Comparison of ENCODE assay signal across 8 mouse cellular contexts in genomic region chr14:88469361-88469760, GRCm38 (mm10). TPM values are rescaled to one million over a fixed set of nuclear protein-coding genes. Genes with fewer than 3 reads are reported as not detected.
DNase-seq lines count a peak whose midpoint lies in the region; ATAC-seq and TF ChIP-seq lines count a peak whose summit lies in the region.

No protein-coding gene starts in this region.

- TF ChIP-seq POLR2A in olfactory bulb, adult 2 months (IDR thresholded peaks at IDR 0.05; ENCODE audit: insufficient read depth, low read depth, low read length) = no peak

- 1% methylated on average over 18 of the region's 18 CpGs for WGBS in forebrain, embryonic 13.5 days
- WGBS in limb, embryonic 12.5 days = 3% methylated on average over 18 of the region's 18 CpGs
- 9% methylated on average over 18 of the region's 18 CpGs for WGBS in olfactory bulb, adult 2 months

- no peak for TF ChIP-seq CTCF in C2C12 (IDR thresholded peaks at IDR 0.05; ENCODE audit: control insufficient read depth, insufficient read depth, insufficient read length)
- TF ChIP-seq CTCF in olfactory bulb, adult 2 months (IDR thresholded peaks at IDR 0.05; ENCODE audit: insufficient read depth, low read depth, low read length) = no peak

- H3K9me3 ChIP-seq in forebrain, embryonic 13.5 days (replicated peaks) = no peaks in the 10 kb centered on the region
- H3K9me3 ChIP-seq in limb, embryonic 12.5 days = no peaks in the 10 kb centered on the region

- peak overlapping the region; percentile 91 for H3K4me2 ChIP-seq in forebrain, embryonic 13.5 days
- H3K4me2 ChIP-seq in limb, embryonic 12.5 days = peak overlapping the region; percentile 78

- H3K79me2 ChIP-seq in C2C12 (ENCODE audit: control insufficient read depth, insufficient read depth) = no peaks in the 10 kb centered on the region

- no peaks in the 10 kb centered on the region for H3K27me3 ChIP-seq in C2C12 (ENCODE audit: control insufficient read depth, insufficient read depth, insufficient read length)
- peaks cover 17% of the 10 kb centered on the region for H3K27me3 ChIP-seq in forebrain, embryonic 13.5 days
- peaks cover 35% of the 10 kb centered on the region for H3K27me3 ChIP-seq in limb, embryonic 12.5 days

- H3K4me1 ChIP-seq in forebrain, embryonic 13.5 days = peaks cover 28% of the 10 kb centered on the region
- peaks cover 14% of the 10 kb centered on the region for H3K4me1 ChIP-seq in limb, embryonic 12.5 days (replicated peaks)
- H3K4me1 ChIP-seq in olfactory bulb, adult 2 months (ENCODE audit: control insufficient read depth, insufficient read depth, low read length) = peaks cover 5% of the 10 kb centered on the region; the same call in 1 of the 2 replicates

- no peak overlapping the region for H3K27ac ChIP-seq in forebrain, embryonic 13.5 days
- no peak overlapping the region for H3K27ac ChIP-seq in limb, embryonic 12.5 days
- peak overlapping the region; percentile 7; the same call in 1 of the 2 replicates for H3K27ac ChIP-seq in olfactory bulb, adult 2 months (ENCODE audit: insufficient read depth, low read depth, low read length)

- peak overlapping the region; percentile 10 for H3ac ChIP-seq in C2C12 (ENCODE audit: control insufficient read depth, insufficient read length, low read depth)

- H3K79me3 ChIP-seq in C2C12 (ENCODE audit: low read depth) = no peaks in the 10 kb centered on the region

- H3K4me3 ChIP-seq in C2C12 (ENCODE audit: insufficient read depth, poor library complexity, severe bottlenecking) = no peak overlapping the region
- peak overlapping the region; percentile 55 for H3K4me3 ChIP-seq in forebrain, embryonic 13.5 days
- H3K4me3 ChIP-seq in limb, embryonic 12.5 days (replicated peaks) = peak overlapping the region; percentile 44
- H3K4me3 ChIP-seq in olfactory bulb, adult 2 months (ENCODE audit: insufficient read depth, low read depth, low read length) = peak overlapping the region; percentile 49

- H3K9ac ChIP-seq in forebrain, embryonic 13.5 days = peak overlapping the region; percentile 5
- peak overlapping the region; percentile 50 for H3K9ac ChIP-seq in limb, embryonic 12.5 days (replicated peaks)

- peak; percentile 7 for DNase-seq in gastrocnemius, postnatal 10 days
- DNase-seq in gastrocnemius, adult 18-20 months (ENCODE audit: low spot score) = no peak
- DNase-seq in MN1 (ENCODE audit: low spot score) = no peak
- DNase-seq in spleen, postnatal 14 days (ENCODE audit: low spot score in 2 of 2) = no peak

- no peaks in the 10 kb centered on the region for H3K36me3 ChIP-seq in C2C12 (ENCODE audit: control insufficient read depth, insufficient read depth)
- no peaks in the 10 kb centered on the region for H3K36me3 ChIP-seq in forebrain, embryonic 13.5 days (ENCODE audit: poor library complexity, severe bottlenecking)
- no peaks in the 10 kb centered on the region for H3K36me3 ChIP-seq in limb, embryonic 12.5 days

- peak; percentile 70 for ATAC-seq in forebrain, embryonic 13.5 days
- peak; percentile 56; the same call in 1 of the 2 replicates for ATAC-seq in limb, embryonic 12.5 days (ENCODE audit: insufficient number of reproducible peaks, insufficient read depth, low FRiP score, low TSS enrichment, low read depth)

TF ChIP-seq in C2C12, 6 proteins besides CTCF, POLR2A, EP300 and RAD21:
- TF ChIP-seq FOSL1 (IDR thresholded peaks at IDR 0.05; ENCODE audit: insufficient read depth, low read length, poor library complexity, severe bottlenecking) (no peak), MAX (IDR thresholded peaks at IDR 0.05) (no peak), USF1 (IDR thresholded peaks at IDR 0.05; ENCODE audit: low read depth) (no peak), MYOG (IDR thresholded peaks at IDR 0.05; ENCODE audit: control insufficient read depth, extremely low read depth, insufficient read length) (no peak), CEBPB (IDR thresholded peaks at IDR 0.05; ENCODE audit: low read depth) (no peak), MYOD1 (IDR thresholded peaks at IDR 0.05; ENCODE audit: control insufficient read depth, insufficient read length, low read depth) (no peak)

RNA-seq across cellular contexts. Expression of gene Pcdh20, which starts 1.8 kb away (rescaled TPM):
- total RNA-seq in gastrocnemius, postnatal 10 days (2021) = 1 to 10 TPM; 4.5 to 6.8 TPM
- under 1 TPM; 0.28 to 0.43 TPM for total RNA-seq in gastrocnemius, adult 18-20 months (2021)
- 2.9 TPM for polyA plus RNA-seq in C2C12 (2012; fragmentation: generic; extraction: Trizol)
- 2.7 and 2.8 TPM in 2 replicates for polyA plus RNA-seq in forebrain, embryonic 13.5 days (2015; fragmentation: Nextera tagmentation; extraction: Ambion mirVana)
- 0.81 and 0.92 TPM in 2 replicates for polyA plus RNA-seq in limb, embryonic 12.5 days (2016; fragmentation: Nextera tagmentation; extraction: Ambion mirVana)
- not detected in 2 replicates for polyA plus RNA-seq in olfactory bulb, adult 2 months (2012; ENCODE audit: insufficient read depth, insufficient read length, low replicate concordance, missing spikeins)
